Mouse (Mus musculus) hindbrain, embryonic 14.5 days (tissue): ENCODE results near the gene Hyal5. TPM values are rescaled to one million over a fixed set of nuclear protein-coding genes. Genes with fewer than 3 reads are reported as not detected.

Experiments
- ATAC-seq: fragments of 200-750 bp; cut with Nextera tagmentation; 2 replicates; pipeline ENCODE4 v1.8.0; 2017; ENCODE audit warnings: moderate number of reproducible peaks, mild to moderate bottlenecking, moderate TSS enrichment, moderate library complexity; ENCODE audit not compliant: low FRiP score
- DNase-seq: peaks from one replicate; pipeline ENCODE4 v3.0.0-alpha.2; 2015; ENCODE audit warnings: low spot score
- H3K27ac ChIP-seq: fragments of 300-500 bp; sonication (generic); 2 replicates; pipeline ENCODE4 v1.5.1; 2014; ENCODE audit warnings: mild to moderate bottlenecking, moderate library complexity
- H3K27me3 ChIP-seq: fragments of 300-500 bp; sonication (generic); 2 replicates; pipeline ENCODE4 v1.6.1; 2014; ENCODE audit warnings: mild to moderate bottlenecking, low read length, mixed read lengths; ENCODE audit not compliant: control insufficient read depth, insufficient read depth
- H3K36me3 ChIP-seq: fragments of 300-500 bp; sonication (generic); replicated peaks from 2 replicates; pipeline ENCODE4 v1.6.1; 2014; ENCODE audit not compliant: control insufficient read depth, insufficient read depth
- H3K4me1 ChIP-seq: fragments of 300-500 bp; sonication (generic); replicated peaks from 2 replicates; pipeline ENCODE4 v1.6.1; 2014; ENCODE audit warnings: antibody characterized with exemption, low read length, mixed read lengths; ENCODE audit not compliant: control insufficient read depth, insufficient read depth
- H3K4me2 ChIP-seq: fragments of 300-500 bp; sonication (generic); replicated peaks from 2 replicates; pipeline ENCODE4 v1.6.1; 2014; ENCODE audit warnings: mild to moderate bottlenecking, moderate library complexity
- H3K4me3 ChIP-seq: fragments of 300-500 bp; sonication (generic); replicated peaks from 2 replicates; pipeline ENCODE4 v1.5.1; 2014; ENCODE audit warnings: mild to moderate bottlenecking, low read length
- H3K9ac ChIP-seq: fragments of 300-500 bp; sonication (generic); 2 replicates; pipeline ENCODE4 v1.6.1; 2014
- H3K9me3 ChIP-seq: fragments of 300-500 bp; sonication (generic); 2 replicates; pipeline ENCODE4 v1.6.1; 2016; ENCODE audit warnings: low read length; ENCODE audit not compliant: control insufficient read depth
- WGBS: fragments of 180-500 bp; shearing (Covaris S2); extraction: QIAGEN DNeasy Blood & Tissue Kit; methylation state at CpG from one replicate; pipeline ENCODE4 v1.1.7; 2014; 5-methylcytosine and 5-hydroxymethylcytosine counted together
- polyA plus RNA-seq: library from polyadenylated mRNA; unstranded; fragments of >200 nt; fragmentation: Nextera tagmentation; extraction: Ambion mirVana; gene quantifications from 2 replicates; pipeline ENCODE4 v1.2.1, GENCODE M21; 2014

Hyal5 gene
- polyA plus RNA-seq, 1 experiment from 2014 or later: not detected

DNA sequence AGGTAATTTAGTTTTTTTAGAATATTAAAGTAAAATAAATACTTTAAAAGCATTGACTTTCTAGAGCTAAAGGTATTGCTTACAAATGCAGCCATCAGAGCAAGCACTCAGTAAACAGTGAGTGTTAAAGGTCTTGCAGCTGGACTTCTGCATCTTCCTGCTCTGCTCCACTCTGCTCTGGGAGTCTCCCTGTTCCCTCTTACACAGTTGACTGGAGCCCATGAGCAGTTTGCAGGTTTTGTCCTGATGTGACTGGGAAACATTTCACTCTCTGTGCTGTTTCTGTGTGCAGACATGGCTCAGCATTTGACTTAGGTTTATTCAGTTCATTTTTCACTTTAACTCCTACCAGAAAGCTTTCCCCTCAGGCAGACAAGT lies 52.9 kb downstream of the Hyal5 start:
- Histone ChIP-seq H3K27ac (no peak overlapping the region), H3K9ac (no peak overlapping the region), H3K4me3 (no peak overlapping the region), H3K4me1 (no peaks in the 10 kb centered on the region), H3K9me3 (no peaks in the 10 kb centered on the region), H3K4me2 (no peak overlapping the region), H3K36me3 (no peaks in the 10 kb centered on the region), H3K27me3 (no peaks in the 10 kb centered on the region)
- no peak for ATAC-seq
- no peak for DNase-seq

- Histone ChIP-seq H3K9me3 (no peaks in the 10 kb centered on the region), H3K27me3 (no peaks in the 10 kb centered on the region), H3K4me1 (no peaks in the 10 kb centered on the region), H3K4me2 (no peak overlapping the region), H3K36me3 (no peaks in the 10 kb centered on the region), H3K27ac (no peak overlapping the region), H3K4me3 (no peak overlapping the region), H3K9ac (no peak overlapping the region)
- 97% methylated on average over 2 of the region's 2 CpGs for WGBS
- DNase-seq: no peak
- ATAC-seq: no peak
Observed at GRCm38 (mm10) chr6:24913591-24913990, 55.8 kb downstream of the Hyal5 start.

GRCm38 (mm10) chr6:24925076-24925785 lies 67.4 kb downstream of the Hyal5 start:
- no peaks in the 10 kb centered on the region for H3K9me3 ChIP-seq
- no peak overlapping the region for H3K27ac ChIP-seq
- no peak overlapping the region for H3K4me2 ChIP-seq
- ATAC-seq: no peak
- H3K27me3 ChIP-seq: no peaks in the 10 kb centered on the region
- H3K9ac ChIP-seq: no peak overlapping the region
- no peaks in the 10 kb centered on the region for H3K4me1 ChIP-seq
- no peaks in the 10 kb centered on the region for H3K36me3 ChIP-seq
- DNase-seq: no peak
- H3K4me3 ChIP-seq: no peak overlapping the region
- WGBS: 87% methylated on average over 11 of the region's 11 CpGs

Other genes with a start within 250 kb of the Hyal5 start
- 47.0 and 48.4 TPM in 2 replicates for gene Wasl, start 193.0 kb upstream of the Hyal5 start, polyA plus RNA-seq
- gene Hyal6, start 124.8 kb upstream of the Hyal5 start, polyA plus RNA-seq: not detected in 2 replicates
- gene Hyal4, start 109.7 kb upstream of the Hyal5 start, polyA plus RNA-seq: not detected in 2 replicates
- gene Spam1, start 66.8 kb upstream of the Hyal5 start, polyA plus RNA-seq: not detected in 2 replicates
- gene Tmem229a, start 98.3 kb downstream of the Hyal5 start, polyA plus RNA-seq: 4.2 and 7.8 TPM in 2 replicates